Mouse (Mus musculus): ENCODE measurements at regions not wholly inside any gene's neighbourhood (a gene's known extent, or its start where the extent isn't known, plus 50 kb on each side); places are given as distances from the start of the nearest gene placed in this dataset.

DNA sequence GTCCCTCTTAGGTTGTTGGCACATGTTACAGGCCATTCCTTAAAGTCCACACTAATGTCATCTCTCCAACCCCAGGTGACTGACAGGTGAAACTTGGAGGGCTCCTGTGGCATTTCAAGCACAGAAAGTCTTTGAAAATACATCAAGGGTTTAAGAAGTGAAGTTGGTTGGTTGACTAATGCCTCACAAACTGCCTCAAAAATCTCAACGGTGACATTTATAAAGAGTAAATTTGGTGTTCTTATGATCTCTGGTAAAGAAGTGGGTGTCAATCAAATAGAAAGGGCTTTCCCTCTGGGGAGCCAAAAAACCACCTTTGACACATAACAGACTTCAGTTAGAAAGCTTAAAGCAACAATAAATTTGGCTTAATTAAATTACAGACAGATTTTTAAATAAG, 85.2 kb upstream of the Eomes start:
- Histone ChIP-seq H3K4me1 (peaks cover 12% of the 10 kb centered on the region), H3K27ac (no peak overlapping the region), H3K27me3 (ENCODE audit: poor library complexity, severe bottlenecking) (peaks cover 39% of the 10 kb centered on the region), H3K36me3 (replicated peaks) (no peaks in the 10 kb centered on the region), H3K4me3 (no peak overlapping the region), H3K9me3 (no peaks in the 10 kb centered on the region)
- 89% methylated on average over 1 of the region's 1 CpGs for WGBS
- no peak for DNase-seq (ENCODE audit: extremely low spot score, low spot score)

DNA sequence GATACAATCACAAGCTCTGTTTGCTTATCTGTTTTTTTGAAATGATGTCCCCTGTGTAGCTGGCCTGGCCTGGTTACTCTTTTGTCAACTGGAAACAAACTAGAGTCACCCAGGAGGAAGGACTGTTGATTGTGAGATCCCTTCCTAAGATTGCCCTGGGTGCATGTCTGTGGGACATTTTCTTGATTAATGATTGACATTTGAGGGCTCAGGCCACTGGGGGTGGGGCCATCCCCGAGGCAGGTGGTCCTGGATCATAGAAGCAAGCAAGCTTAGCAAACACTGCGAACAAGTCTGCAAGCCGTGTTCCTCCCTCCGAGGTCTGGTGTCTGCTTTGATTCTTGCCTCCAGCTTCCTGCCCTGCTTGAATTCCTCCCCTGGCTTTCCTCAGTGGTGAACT, 84.4 kb upstream of the Eomes start:
- no peak overlapping the region for H3K27ac ChIP-seq
- H3K27me3 ChIP-seq (ENCODE audit: poor library complexity, severe bottlenecking), result peaks cover 32% of the 10 kb centered on the region
- H3K36me3 ChIP-seq (replicated peaks), result no peaks in the 10 kb centered on the region
- H3K9me3 ChIP-seq, result no peaks in the 10 kb centered on the region
- peaks cover 12% of the 10 kb centered on the region for H3K4me1 ChIP-seq
- no peak overlapping the region for H3K4me3 ChIP-seq
- no peak for DNase-seq (ENCODE audit: extremely low spot score, low spot score)
- 59% methylated on average over 4 of the region's 4 CpGs for WGBS

DNA sequence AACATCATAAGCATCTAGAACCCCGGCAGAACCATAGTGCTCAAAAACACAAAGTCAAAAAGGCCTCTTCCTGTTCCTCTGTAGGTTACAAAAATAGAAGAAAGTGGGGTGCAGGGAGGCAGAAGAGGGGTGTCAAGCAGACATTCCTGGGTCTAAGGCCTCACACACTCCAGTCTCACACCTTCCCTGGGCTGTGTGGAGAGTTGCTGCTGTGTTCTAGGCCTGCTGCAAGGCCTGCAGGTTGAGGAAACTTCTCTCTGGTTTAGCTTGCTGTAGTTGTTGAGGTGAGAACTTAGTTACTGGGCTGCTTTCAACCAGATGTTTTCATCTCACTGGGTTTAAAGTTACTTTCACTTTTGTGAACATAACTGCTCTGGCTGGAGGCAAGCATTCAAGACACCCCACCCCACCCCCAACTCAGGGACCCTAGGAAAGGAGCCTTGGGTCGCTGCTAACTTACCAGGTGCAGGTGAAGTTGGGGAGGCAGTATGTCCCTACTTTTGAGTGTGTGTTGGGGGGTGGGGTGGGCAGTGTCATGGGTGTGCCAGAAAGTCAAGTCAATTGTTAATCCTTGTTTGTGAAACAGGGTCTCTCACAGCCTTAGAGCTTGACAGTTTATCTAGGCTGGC, 81.5 kb upstream of the Eomes start:
- WGBS, result 70% methylated on average over 2 of the region's 2 CpGs
- Histone ChIP-seq H3K4me1 (no peaks in the 10 kb centered on the region), H3K36me3 (replicated peaks) (no peaks in the 10 kb centered on the region), H3K9me3 (no peaks in the 10 kb centered on the region), H3K27ac (no peak overlapping the region), H3K4me3 (no peak overlapping the region), H3K27me3 (ENCODE audit: poor library complexity, severe bottlenecking) (0 out of 2 replicates have a peak, but pooled peaks cover 3% of the 10 kb centered on the region)
- DNase-seq (ENCODE audit: extremely low spot score, low spot score), result no peak

DNA sequence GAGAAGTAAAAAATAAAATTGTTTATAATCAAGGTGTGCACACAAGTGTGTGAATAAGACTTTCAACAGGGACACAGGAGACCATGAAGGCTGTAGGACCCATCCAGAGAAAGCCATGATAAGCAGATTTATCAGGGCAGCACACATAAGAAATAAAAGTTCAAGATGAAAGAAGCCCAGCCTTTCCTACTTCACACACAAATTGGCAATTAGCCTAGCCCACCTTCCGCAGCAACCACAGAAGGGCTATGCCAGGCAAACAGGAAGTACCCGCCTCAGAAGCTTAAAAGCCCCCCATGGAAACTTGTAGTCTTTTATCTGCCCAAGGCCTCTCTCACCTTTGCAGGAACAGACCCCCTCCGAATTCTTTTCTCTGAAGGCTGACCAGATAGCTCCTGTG, 77.5 kb upstream of the Eomes start:
- Histone ChIP-seq H3K27me3 (ENCODE audit: poor library complexity, severe bottlenecking) (no peaks in the 10 kb centered on the region), H3K9me3 (no peaks in the 10 kb centered on the region; the same call in 1 of the 2 replicates), H3K27ac (no peak overlapping the region), H3K36me3 (replicated peaks) (no peaks in the 10 kb centered on the region), H3K4me3 (no peak overlapping the region), H3K4me1 (no peaks in the 10 kb centered on the region)
- no peak for DNase-seq (ENCODE audit: extremely low spot score, low spot score)
- 80% methylated on average over 3 of the region's 3 CpGs for WGBS

DNA sequence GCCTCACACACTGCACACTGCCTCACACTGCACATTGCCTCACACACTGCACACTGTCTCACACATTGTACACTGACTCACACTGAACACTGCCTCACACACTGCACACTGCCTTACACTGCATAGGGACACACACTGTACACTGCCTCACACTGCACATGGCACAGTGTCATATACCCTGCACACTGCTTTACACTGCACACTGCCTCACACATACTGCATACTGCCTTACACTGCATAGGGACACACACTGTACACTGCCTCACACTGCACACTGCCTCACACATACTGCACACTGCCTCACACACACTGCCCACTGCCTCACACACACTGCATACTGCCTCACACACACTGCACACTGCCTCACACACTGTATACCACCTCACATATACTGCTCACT, 76.8 kb upstream of the Eomes start:
- H3K36me3 ChIP-seq (replicated peaks), result no peaks in the 10 kb centered on the region

DNA sequence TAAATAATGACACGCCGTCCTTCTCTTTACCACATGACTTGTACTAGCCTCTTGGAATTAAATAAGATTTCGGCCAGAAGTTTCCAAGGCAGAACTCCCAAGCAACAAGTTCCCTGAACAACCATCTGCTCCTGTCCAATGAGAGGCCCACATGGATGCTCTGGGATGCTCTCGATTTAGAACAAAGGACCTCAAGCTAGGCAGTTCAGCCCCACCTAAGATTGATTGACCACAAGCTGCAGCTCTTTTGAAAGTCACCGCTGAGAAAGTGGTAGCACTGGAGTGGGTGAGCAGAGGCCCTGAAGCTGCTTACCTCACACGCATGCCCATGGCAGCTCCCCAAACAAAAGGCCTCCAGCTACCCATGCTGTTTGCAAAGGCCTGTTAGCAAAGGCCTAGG, 73.1 kb upstream of the Eomes start:
- no peaks in the 10 kb centered on the region; the same call in 1 of the 2 replicates for H3K9me3 ChIP-seq
- no peaks in the 10 kb centered on the region for H3K36me3 ChIP-seq (replicated peaks)
- no peaks in the 10 kb centered on the region for H3K27me3 ChIP-seq (ENCODE audit: poor library complexity, severe bottlenecking)
- WGBS, result 73% methylated on average over 6 of the region's 6 CpGs
- H3K4me3 ChIP-seq, result no peak overlapping the region
- no peaks in the 10 kb centered on the region for H3K4me1 ChIP-seq
- no peak overlapping the region for H3K27ac ChIP-seq
- DNase-seq (ENCODE audit: extremely low spot score, low spot score), result no peak

More for the DNA sequence above, 76.8 kb upstream of the Eomes start:
- DNase-seq (ENCODE audit: extremely low spot score, low spot score), result no peak
- Histone ChIP-seq H3K4me3 (no peak overlapping the region), H3K9me3 (no peaks in the 10 kb centered on the region; the same call in 1 of the 2 replicates), H3K27ac (no peak overlapping the region), H3K4me1 (no peaks in the 10 kb centered on the region), H3K27me3 (ENCODE audit: poor library complexity, severe bottlenecking) (no peaks in the 10 kb centered on the region)

DNA sequence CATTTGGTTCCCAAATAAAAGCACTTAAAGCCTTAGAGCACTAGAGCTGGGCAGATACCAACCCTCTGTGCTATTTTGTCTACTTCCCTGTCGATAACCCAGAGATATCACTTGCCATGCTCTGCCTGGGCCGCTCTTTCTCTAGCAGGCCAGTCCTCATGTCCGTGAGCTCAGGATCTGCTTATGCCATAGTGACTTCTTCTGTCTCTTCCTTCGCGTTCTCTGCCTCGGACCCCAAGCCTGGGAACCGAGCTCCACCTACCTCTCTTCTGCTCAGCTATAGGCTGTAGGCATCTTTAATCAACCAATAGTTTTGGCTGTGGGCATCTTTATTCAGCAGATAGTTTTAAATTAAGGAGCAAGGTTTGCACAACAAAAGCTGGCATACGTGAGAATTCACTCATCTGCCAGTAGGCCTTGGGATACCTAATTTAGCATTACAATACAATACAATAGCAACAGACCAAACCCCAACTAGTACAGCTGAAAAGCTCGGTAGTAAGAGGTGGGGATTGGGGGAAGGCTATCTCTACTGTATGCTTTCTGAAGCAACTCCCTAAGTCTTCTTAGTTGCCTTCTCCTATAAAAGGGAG, 72.0 kb upstream of the Eomes start:
- Histone ChIP-seq H3K27me3 (ENCODE audit: poor library complexity, severe bottlenecking) (no peaks in the 10 kb centered on the region), H3K36me3 (replicated peaks) (no peaks in the 10 kb centered on the region), H3K4me3 (no peak overlapping the region), H3K4me1 (no peaks in the 10 kb centered on the region), H3K9me3 (no peaks in the 10 kb centered on the region; the same call in 1 of the 2 replicates), H3K27ac (no peak overlapping the region)
- 63% methylated on average over 9 of the region's 9 CpGs for WGBS
- DNase-seq (ENCODE audit: extremely low spot score, low spot score), result no peak

DNA sequence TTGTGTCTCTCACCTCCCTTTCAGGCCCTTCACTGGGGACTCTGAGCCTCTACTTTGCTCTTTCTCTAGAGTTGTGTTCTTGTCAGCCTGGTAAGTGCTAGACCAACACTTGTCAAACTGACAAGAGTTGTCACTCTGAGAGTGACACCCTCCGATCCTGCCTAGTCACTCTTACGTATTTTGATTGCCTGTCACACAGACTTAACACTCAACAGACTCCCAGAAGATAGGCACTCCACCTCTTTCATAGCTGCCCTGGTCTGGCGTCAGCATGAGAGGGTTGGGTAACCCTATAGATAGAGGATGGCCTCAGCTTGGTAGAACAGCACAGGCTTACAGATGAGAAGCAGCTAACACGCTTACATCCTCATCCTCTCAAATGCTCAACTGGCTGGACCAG, 62.0 kb upstream of the Eomes start:
- 95% methylated on average over 4 of the region's 4 CpGs for WGBS

DNA sequence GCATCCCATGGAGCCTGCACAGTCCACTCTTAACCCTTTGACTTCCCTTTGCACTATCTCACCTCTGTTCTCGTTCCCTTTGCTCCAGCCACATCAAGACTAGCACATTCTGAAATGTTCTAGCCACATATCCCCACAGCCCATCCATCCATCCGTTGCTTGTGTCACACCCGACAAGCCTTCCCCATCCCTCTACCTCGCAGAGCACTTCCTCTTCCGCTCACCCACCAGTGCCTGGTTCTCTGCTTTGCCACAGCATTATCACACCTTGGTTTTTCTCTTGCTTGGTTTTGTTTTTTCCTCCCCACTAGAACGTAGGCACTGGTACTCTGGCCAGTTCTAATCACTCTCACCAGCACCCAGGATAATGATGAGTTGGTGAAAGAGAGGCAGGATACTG, 61.5 kb upstream of the Eomes start:
- H3K27ac ChIP-seq, result no peak overlapping the region
- no peaks in the 10 kb centered on the region for H3K4me1 ChIP-seq
- no peaks in the 10 kb centered on the region for H3K9me3 ChIP-seq
- DNase-seq (ENCODE audit: extremely low spot score, low spot score), result no peak
- WGBS, result 88% methylated on average over 6 of the region's 6 CpGs
- no peaks in the 10 kb centered on the region for H3K36me3 ChIP-seq (replicated peaks)
- H3K4me3 ChIP-seq, result no peak overlapping the region
- no peaks in the 10 kb centered on the region for H3K27me3 ChIP-seq (ENCODE audit: poor library complexity, severe bottlenecking)

More for the DNA sequence above, 62.0 kb upstream of the Eomes start:
- Histone ChIP-seq H3K4me1 (no peaks in the 10 kb centered on the region), H3K27ac (no peak overlapping the region), H3K4me3 (no peak overlapping the region), H3K27me3 (ENCODE audit: poor library complexity, severe bottlenecking) (no peaks in the 10 kb centered on the region), H3K9me3 (no peaks in the 10 kb centered on the region), H3K36me3 (replicated peaks) (no peaks in the 10 kb centered on the region)
- no peak for DNase-seq (ENCODE audit: extremely low spot score, low spot score)

DNA sequence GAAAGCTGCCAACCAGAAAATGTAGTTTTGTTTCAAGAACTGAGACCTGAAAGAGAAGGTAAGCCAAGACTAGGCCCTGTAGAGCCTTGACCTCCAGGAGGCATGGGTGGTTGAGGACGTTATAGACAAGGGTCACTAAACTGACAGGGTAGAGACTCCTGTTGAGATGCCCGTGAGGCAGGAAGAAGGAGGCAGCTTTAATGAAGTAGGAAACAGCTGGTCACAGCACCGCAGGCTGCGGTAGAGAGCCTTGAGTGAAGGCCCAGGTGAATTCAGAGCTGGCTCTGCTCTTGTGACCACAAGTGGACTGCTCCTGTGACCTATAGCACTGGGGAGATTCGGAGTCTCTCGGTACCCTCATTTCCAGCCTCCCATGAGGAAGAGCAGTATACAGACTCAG, 53.7 kb upstream of the Eomes start:
- no peaks in the 10 kb centered on the region for H3K9me3 ChIP-seq
- H3K36me3 ChIP-seq (replicated peaks), result no peaks in the 10 kb centered on the region
- H3K27me3 ChIP-seq (ENCODE audit: poor library complexity, severe bottlenecking), result no peaks in the 10 kb centered on the region
- peaks cover 9% of the 10 kb centered on the region; the same call in 1 of the 2 replicates for H3K4me1 ChIP-seq
- no peak overlapping the region for H3K4me3 ChIP-seq
- WGBS, result 84% methylated on average over 6 of the region's 6 CpGs
- no peak overlapping the region for H3K27ac ChIP-seq
- DNase-seq (ENCODE audit: extremely low spot score, low spot score), result no peak

Measured in forebrain, embryonic 10.5 days (tissue).